Mouse (Mus musculus): ENCODE results near the gene Prrt2. TPM values are rescaled to one million over a fixed set of nuclear protein-coding genes. Genes with fewer than 3 reads are reported as not detected.

Prrt2 gene
- polyA plus RNA-seq, 1 experiment from 2014 or later, result 7.1 TPM

GRCm38 (mm10) chr7:127018416-127019305, 2.4 kb downstream of the Prrt2 start:
- peaks cover 37% of the 10 kb centered on the region for H3K36me3 ChIP-seq
- no peaks in the 10 kb centered on the region for H3K27me3 ChIP-seq
- no peaks in the 10 kb centered on the region for H3K9me3 ChIP-seq (replicated peaks)
- peak overlapping the region; percentile 85; the same call in 1 of the 2 replicates for H3K27ac ChIP-seq
- H3K4me3 ChIP-seq, result no peak overlapping the region
- WGBS, result 82% methylated on average over 15 of the region's 15 CpGs
- H3K4me2 ChIP-seq (replicated peaks), result no peak overlapping the region
- no peak for ATAC-seq (ENCODE audit: low FRiP score)
- peaks cover 80% of the 10 kb centered on the region for H3K4me1 ChIP-seq
- 0 out of 2 replicates have a peak overlapping the region, but pooled peaks have one; percentile 76 for H3K9ac ChIP-seq

GRCm38 (mm10) chr7:127017950-127018345, 3.1 kb downstream of the Prrt2 start:
- H3K4me2 ChIP-seq (replicated peaks), result no peak overlapping the region
- peak overlapping the region; percentile 1; the same call in 1 of the 2 replicates for H3K9ac ChIP-seq
- WGBS, result 51% methylated on average over 6 of the region's 6 CpGs
- no peak for ATAC-seq (ENCODE audit: low FRiP score)
- H3K4me3 ChIP-seq, result no peak overlapping the region
- no peaks in the 10 kb centered on the region for H3K27me3 ChIP-seq
- H3K4me1 ChIP-seq, result peaks cover 75% of the 10 kb centered on the region
- H3K36me3 ChIP-seq, result peaks cover 37% of the 10 kb centered on the region
- peak overlapping the region; percentile 85; the same call in 1 of the 2 replicates for H3K27ac ChIP-seq
- no peaks in the 10 kb centered on the region for H3K9me3 ChIP-seq (replicated peaks)

- ATAC-seq (ENCODE audit: low FRiP score), result peak; percentile 85
- peak within 1 kb of the TSS; percentile 85 for H3K27ac ChIP-seq
- H3K27me3 ChIP-seq, result no peaks in the 10 kb centered on the region
- H3K9me3 ChIP-seq (replicated peaks), result no peaks in the 10 kb centered on the region
- WGBS, result 4% methylated on average over 39 of the region's 39 CpGs
- H3K36me3 ChIP-seq, result peaks cover 37% of the 10 kb centered on the region
- H3K4me3 ChIP-seq, result peak within 1 kb of the TSS; percentile 62
- peaks cover 68% of the 10 kb centered on the region for H3K4me1 ChIP-seq
- H3K9ac ChIP-seq, result peak within 1 kb of the TSS; percentile 82
- H3K4me2 ChIP-seq (replicated peaks), result peak within 1 kb of the TSS; percentile 87
Observed at GRCm38 (mm10) chr7:127016971-127017949, 3.8 kb downstream of the Prrt2 start, which contains the start of gene Pagr1a. Pagr1a (minus strand) TSS chr7:127017352.

DNA sequence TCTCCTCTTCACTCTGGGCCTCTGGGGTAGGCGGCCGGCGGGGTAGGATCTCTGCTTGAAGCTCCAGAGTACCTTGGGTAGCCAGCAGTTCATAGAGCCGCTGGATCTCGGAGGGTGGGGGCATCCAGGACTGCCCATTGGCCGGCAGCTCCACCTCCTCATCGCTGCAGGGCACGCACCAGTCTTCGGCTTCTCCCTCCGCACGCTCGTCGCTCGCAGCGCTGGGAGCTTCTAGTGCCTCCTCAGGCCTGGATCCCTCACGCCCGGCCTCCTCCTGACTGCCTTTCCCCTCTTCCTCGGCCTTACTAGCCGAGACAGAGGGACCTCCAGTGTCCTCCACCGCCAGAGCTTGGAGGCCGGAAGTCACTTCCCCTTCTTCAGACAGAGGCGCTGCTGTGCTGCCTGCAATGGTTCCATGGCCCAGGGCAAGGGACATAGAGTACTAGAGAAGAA, 4.5 kb downstream of the Prrt2 start:
- peak overlapping the region; percentile 62 for H3K4me3 ChIP-seq
- WGBS, result under 1% methylated on average over 22 of the region's 22 CpGs
- no peaks in the 10 kb centered on the region for H3K9me3 ChIP-seq (replicated peaks)
- no peaks in the 10 kb centered on the region for H3K27me3 ChIP-seq
- peak; percentile 61 for ATAC-seq (ENCODE audit: low FRiP score)
- H3K4me2 ChIP-seq (replicated peaks), result peak overlapping the region; percentile 87
- H3K36me3 ChIP-seq, result peaks cover 38% of the 10 kb centered on the region
- peaks cover 61% of the 10 kb centered on the region for H3K4me1 ChIP-seq
- peak overlapping the region; percentile 85 for H3K27ac ChIP-seq
- peak overlapping the region; percentile 82 for H3K9ac ChIP-seq

DNA sequence TGATC, 4.7 kb downstream of the Prrt2 start, which contains the start of gene Pagr1b:
TSS of gene Pagr1b (minus strand) at position 4 of the 5 bp plus-strand sequence.
- no peaks in the 10 kb centered on the region for H3K9me3 ChIP-seq (replicated peaks)
- no peak for ATAC-seq (ENCODE audit: low FRiP score)
- peaks cover 59% of the 10 kb centered on the region for H3K4me1 ChIP-seq
- H3K27ac ChIP-seq, result peak within 1 kb of the TSS; percentile 85
- peak within 1 kb of the TSS; percentile 87 for H3K4me2 ChIP-seq (replicated peaks)
- peak within 1 kb of the TSS; percentile 82 for H3K9ac ChIP-seq
- H3K27me3 ChIP-seq, result no peaks in the 10 kb centered on the region
- H3K4me3 ChIP-seq, result peak within 1 kb of the TSS; percentile 62
- H3K36me3 ChIP-seq, result peaks cover 38% of the 10 kb centered on the region

- ATAC-seq (ENCODE audit: low FRiP score), result peak; percentile 7; the same call in 1 of the 2 replicates
- H3K36me3 ChIP-seq, result peaks cover 38% of the 10 kb centered on the region
Observed at GRCm38 (mm10) chr7:127016081-127016480, 4.9 kb downstream of the Prrt2 start.

GRCm38 (mm10) chr7:127014993-127015392, 6.0 kb downstream of the Prrt2 start:
- H3K9me3 ChIP-seq (replicated peaks), result no peaks in the 10 kb centered on the region
- WGBS, result 96% methylated on average over 12 of the region's 12 CpGs
- H3K27me3 ChIP-seq, result no peaks in the 10 kb centered on the region
- H3K27ac ChIP-seq, result no peak overlapping the region
- H3K4me3 ChIP-seq, result no peak overlapping the region
- H3K4me1 ChIP-seq, result peaks cover 46% of the 10 kb centered on the region
- peaks cover 38% of the 10 kb centered on the region for H3K36me3 ChIP-seq
- no peak for ATAC-seq (ENCODE audit: low FRiP score)
- H3K9ac ChIP-seq, result peak overlapping the region; percentile 43; the same call in 1 of the 2 replicates
- peak overlapping the region; percentile 87 for H3K4me2 ChIP-seq (replicated peaks)

More at GRCm38 (mm10) chr7:127016081-127016480, 4.9 kb downstream of the Prrt2 start:
- no peaks in the 10 kb centered on the region for H3K27me3 ChIP-seq
- peaks cover 56% of the 10 kb centered on the region for H3K4me1 ChIP-seq
- 2% methylated on average over 10 of the region's 10 CpGs for WGBS
- H3K27ac ChIP-seq, result peak overlapping the region; percentile 85
- H3K4me3 ChIP-seq, result peak overlapping the region; percentile 62
- H3K9me3 ChIP-seq (replicated peaks), result no peaks in the 10 kb centered on the region
- peak overlapping the region; percentile 87 for H3K4me2 ChIP-seq (replicated peaks)
- peak overlapping the region; percentile 82 for H3K9ac ChIP-seq

- peaks cover 38% of the 10 kb centered on the region for H3K36me3 ChIP-seq
- no peaks in the 10 kb centered on the region for H3K27me3 ChIP-seq
- H3K4me3 ChIP-seq, result peak within 1 kb of the TSS; percentile 62
- no peak within 1 kb of the TSS for H3K27ac ChIP-seq
- H3K9me3 ChIP-seq (replicated peaks), result no peaks in the 10 kb centered on the region
- H3K9ac ChIP-seq, result peak within 1 kb of the TSS; percentile 47
- H3K4me1 ChIP-seq, result peaks cover 40% of the 10 kb centered on the region
- 64% methylated on average over 11 of the region's 11 CpGs for WGBS
- no peak for ATAC-seq (ENCODE audit: low FRiP score)
- H3K4me2 ChIP-seq (replicated peaks), result peak within 1 kb of the TSS; percentile 87
Observed at GRCm38 (mm10) chr7:127014320-127014719, 6.7 kb downstream of the Prrt2 start, which contains the start of gene Mvp. Mvp (minus strand) TSS chr7:127014621.

DNA sequence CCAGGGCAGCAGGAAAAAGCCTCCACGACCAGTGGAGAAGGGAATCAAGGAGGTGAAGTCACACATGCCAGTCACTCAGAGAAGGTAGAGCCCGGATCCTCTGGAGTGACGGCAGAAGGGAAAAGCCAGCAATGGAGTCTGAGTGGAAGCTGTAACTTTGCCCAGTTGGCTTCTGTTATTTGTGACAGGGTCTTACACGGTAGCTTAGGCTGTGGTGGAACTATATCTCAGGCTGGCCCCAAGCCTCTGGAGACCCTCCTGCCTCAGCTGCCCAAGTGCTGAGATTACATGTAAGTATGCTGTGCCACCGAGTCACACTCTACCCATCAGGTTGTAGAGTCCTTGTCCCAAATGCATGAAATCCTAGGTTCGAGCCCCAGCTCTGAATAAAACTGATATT, 7.6 kb downstream of the Prrt2 start:
- H3K9me3 ChIP-seq (replicated peaks), result no peaks in the 10 kb centered on the region
- H3K27ac ChIP-seq, result no peak overlapping the region
- peaks cover 36% of the 10 kb centered on the region for H3K4me1 ChIP-seq
- peaks cover 38% of the 10 kb centered on the region for H3K36me3 ChIP-seq
- no peaks in the 10 kb centered on the region for H3K27me3 ChIP-seq
- no peak overlapping the region for H3K9ac ChIP-seq
- no peak overlapping the region for H3K4me2 ChIP-seq (replicated peaks)
- ATAC-seq (ENCODE audit: low FRiP score), result no peak
- WGBS, result 91% methylated on average over 6 of the region's 6 CpGs
- no peak overlapping the region for H3K4me3 ChIP-seq

DNA sequence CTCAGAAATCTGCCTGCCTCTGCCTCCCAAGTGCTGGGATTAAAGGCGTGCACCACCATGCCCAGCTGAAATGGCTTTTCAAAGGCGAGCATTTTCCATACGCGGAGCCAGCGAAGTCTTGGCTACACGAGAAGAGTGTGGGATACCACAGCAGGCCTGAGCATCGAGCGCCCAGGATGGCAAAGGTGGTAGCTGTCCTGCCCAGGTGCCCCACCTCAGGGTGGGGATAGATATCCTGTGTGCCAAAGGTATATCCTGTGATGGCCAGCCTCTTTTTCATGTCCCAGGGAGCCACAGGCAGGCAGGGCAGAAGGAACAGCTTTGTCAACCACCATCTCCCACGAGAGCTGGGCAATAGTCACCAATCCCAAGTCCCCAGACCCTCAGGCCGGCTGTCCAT, 8.2 kb downstream of the Prrt2 start:
- Histone ChIP-seq H3K9ac (no peak overlapping the region), H3K9me3 (replicated peaks) (no peaks in the 10 kb centered on the region), H3K4me2 (replicated peaks) (no peak overlapping the region), H3K27ac (no peak overlapping the region), H3K4me1 (peaks cover 33% of the 10 kb centered on the region), H3K36me3 (peaks cover 38% of the 10 kb centered on the region), H3K27me3 (no peaks in the 10 kb centered on the region), H3K4me3 (no peak overlapping the region)
- ATAC-seq (ENCODE audit: low FRiP score), result no peak
- WGBS, result 93% methylated on average over 10 of the region's 10 CpGs

DNA sequence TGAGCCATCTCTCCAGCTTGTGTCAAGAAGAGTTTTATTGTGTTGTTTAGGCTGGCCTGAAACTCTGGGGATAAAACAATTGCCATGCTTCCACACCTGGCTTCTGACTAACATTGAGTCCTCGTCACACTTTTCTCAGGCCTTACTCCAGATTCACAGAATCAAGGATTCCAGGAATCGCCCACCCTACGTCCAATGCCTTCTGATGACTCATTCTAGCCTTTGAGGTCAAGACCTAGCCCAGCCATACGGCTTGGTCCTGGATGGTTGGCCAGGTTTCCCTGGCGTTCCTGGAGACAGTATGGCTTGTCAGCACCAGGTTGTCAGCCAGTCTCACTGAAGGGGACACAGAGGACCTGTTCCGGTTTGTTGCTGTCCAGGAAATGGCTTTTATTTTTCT, 8.6 kb downstream of the Prrt2 start:
- no peak overlapping the region for H3K4me2 ChIP-seq (replicated peaks)
- H3K4me3 ChIP-seq, result no peak overlapping the region
- no peaks in the 10 kb centered on the region for H3K27me3 ChIP-seq
- H3K4me1 ChIP-seq, result peaks cover 32% of the 10 kb centered on the region
- ATAC-seq (ENCODE audit: low FRiP score), result no peak
- H3K9ac ChIP-seq, result no peak overlapping the region
- peaks cover 38% of the 10 kb centered on the region for H3K36me3 ChIP-seq
- H3K9me3 ChIP-seq (replicated peaks), result no peaks in the 10 kb centered on the region
- WGBS, result 88% methylated on average over 6 of the region's 6 CpGs
- no peak overlapping the region for H3K27ac ChIP-seq

DNA sequence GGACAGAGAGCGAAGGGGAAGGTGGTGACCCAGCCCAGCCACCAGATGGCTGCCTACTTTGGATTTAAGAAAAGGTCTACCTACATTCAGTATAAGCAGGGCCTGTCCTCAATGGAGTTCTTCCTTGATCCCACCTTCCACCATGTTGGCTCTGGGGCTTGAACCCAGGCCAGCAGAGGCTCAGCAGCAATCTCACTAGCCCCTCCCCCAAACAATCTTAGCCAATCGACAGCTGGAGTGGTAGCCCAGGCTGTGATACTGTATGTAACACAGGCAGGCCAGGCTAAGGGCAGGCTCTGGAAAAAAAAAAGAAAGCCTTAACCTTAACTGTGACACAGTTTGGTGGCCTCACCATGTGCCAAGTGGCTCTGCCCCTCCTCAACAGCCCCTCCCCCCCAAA, 9.3 kb downstream of the Prrt2 start:
- Histone ChIP-seq H3K9me3 (replicated peaks) (no peaks in the 10 kb centered on the region), H3K4me1 (peaks cover 32% of the 10 kb centered on the region), H3K36me3 (peaks cover 38% of the 10 kb centered on the region), H3K4me2 (replicated peaks) (no peak overlapping the region), H3K4me3 (no peak overlapping the region), H3K9ac (no peak overlapping the region), H3K27me3 (no peaks in the 10 kb centered on the region), H3K27ac (no peak overlapping the region; the same call in 1 of the 2 replicates)
- no peak for ATAC-seq (ENCODE audit: low FRiP score)
- 75% methylated on average over 2 of the region's 2 CpGs for WGBS

Measured in hindbrain, embryonic 12.5 days (tissue).